Mouse (Mus musculus): Measurements from ENCODE around the gene Tmem86a.
A peak's percentile ranks its signal among the peaks of the same experiment; 100 is the strongest.

The Tmem86a gene

DNA sequence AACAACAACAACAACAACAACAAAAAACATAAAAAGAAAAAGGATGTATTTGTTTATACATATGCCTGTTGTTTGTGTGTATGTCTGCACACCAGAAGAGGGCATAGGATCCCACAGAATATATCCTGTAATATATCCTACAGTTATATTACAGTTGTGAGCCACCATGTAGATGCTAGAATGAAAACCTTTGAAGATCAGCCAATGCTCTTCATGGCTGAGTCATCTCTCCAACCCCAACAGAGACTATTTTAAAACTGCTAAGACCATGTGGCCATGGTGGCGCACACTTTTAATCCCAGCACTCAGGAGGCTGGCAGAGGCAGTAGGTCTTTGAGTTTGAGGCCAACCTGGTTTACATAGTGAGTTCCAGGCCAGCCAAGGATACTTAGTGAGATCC, 22.9 kb upstream of the Tmem86a start:
- DNase-seq (ENCODE audit: low read depth), result no peak

DNA sequence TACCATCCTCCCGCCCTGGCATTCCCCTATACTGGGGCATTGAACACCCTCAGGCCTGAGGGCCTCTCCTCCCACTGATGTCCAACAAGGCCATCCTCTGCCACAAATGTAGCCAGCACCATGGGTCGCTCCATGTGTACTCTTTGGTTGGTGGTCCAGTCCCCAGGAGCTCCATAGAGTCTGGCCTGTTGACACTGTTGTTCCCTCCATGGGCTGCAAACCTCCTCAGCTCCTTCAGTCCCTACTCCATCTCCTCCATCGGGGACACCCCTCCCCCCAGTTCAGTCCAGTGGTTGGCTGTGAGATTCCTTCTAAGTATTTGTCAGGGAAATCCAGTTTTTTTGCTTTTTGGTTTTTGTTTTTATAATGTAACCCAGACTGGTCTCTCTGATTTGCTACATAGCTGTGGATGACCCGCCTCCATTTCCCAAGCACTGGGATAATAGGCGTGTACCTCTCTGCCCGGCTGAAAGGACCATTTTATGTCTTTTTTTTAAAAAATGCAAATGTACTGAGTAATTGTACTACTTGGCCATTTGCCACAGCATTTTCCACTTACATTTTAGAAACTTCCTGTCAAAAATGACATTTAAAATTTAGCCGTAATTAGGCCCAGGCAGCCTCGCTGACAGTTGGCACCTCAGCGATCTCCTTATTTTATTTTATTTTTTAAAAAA, 19.7 kb upstream of the Tmem86a start:
- no peak for DNase-seq (ENCODE audit: low read depth)

GRCm38 (mm10) chr7:47031371-47031770, 19.0 kb upstream of the Tmem86a start:
- no peak for DNase-seq (ENCODE audit: low read depth)

DNA sequence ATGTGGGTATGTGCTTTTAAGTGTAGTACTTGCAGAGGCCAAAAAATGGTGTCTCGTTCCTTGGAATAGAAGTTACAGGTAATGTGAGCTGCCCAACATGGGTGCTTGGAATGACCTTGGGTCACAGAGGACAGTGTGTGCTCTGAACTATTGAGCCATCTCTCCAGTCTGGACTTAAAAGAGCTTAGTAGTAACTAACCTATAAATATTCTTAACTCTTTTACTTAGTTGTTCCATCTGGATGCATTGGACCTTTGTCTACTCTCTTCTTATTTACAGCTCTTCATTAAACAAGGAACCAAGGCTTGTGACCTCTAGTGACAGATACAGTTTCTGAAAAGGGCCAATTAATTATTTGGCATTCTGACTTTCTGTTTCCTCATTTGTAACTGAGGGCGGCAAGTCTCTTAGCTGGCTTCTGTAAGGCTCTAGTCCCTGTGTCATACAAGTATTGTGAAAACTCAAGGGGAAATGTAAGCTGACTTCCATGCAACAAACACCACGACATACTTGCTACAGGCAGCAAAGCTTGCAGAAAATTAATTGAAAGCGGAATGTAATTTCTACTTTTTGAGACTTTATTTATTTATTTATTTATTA, 15.5 kb upstream of the Tmem86a start:
- no peak for DNase-seq (ENCODE audit: low read depth)

GRCm38 (mm10) chr7:47035426-47035825, 15.0 kb upstream of the Tmem86a start:
- no peak for DNase-seq (ENCODE audit: low read depth)

DNA sequence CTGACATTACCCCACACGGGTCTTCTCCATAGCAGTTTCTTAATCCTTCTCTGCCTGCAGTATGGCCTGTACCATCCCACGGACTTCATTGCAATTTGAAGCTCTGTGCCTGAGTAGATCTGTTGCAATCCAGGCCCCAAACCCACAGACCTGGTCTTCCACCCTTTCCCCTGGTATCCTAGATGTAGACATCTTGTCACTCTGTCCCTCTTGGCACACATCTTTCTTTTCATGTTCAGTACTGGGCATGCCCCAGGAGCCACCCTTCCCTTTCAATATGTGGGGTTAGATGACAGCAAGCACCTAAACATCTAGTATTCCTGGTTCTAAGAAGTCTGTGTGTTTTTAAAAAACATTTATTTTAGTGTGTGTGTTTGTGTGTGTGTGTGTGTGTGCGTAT, 8.7 kb upstream of the Tmem86a start:
- DNase-seq (ENCODE audit: low read depth), result no peak

GRCm38 (mm10) chr7:47042121-47042520, 8.3 kb upstream of the Tmem86a start:
- no peak for DNase-seq (ENCODE audit: low read depth)

GRCm38 (mm10) chr7:47042823-47043490, 7.4 kb upstream of the Tmem86a start:
- DNase-seq (ENCODE audit: low read depth), result no peak

- DNase-seq (ENCODE audit: low read depth), result no peak
These were observed 365 bp downstream of the Tmem86a start for GRCm38 (mm10) chr7:47050766-47051165.

GRCm38 (mm10) chr7:47051404-47052151, 1.2 kb downstream of the Tmem86a start:
- peak; percentile 26 for DNase-seq (ENCODE audit: low read depth)

- peak; percentile 6 for DNase-seq (ENCODE audit: low read depth)
These were observed 1.9 kb downstream of the Tmem86a start for GRCm38 (mm10) chr7:47052276-47052675.

DNA sequence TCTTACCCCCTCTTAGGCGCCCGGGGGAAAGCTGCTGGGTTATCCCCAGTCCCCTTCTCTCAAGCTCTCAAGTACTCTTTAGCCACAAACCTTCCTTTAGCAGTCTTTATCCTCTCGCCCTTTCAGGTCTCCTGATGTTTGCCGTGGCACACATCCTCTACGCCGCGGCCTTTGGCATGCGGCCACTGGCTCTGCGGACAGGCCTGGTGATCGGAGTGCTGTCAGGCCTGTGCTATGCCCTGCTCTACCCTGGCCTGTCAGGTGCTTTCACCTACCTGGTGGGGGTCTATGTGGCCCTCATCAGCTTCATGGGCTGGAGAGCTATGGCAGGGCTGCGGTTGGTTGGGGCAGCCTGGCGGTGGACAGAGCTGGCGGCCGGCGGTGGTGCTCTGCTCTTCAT, 2.9 kb downstream of the Tmem86a start:
- no peak for DNase-seq (ENCODE audit: low read depth)

GRCm38 (mm10) chr7:47054666-47055065, 4.3 kb downstream of the Tmem86a start:
- DNase-seq (ENCODE audit: low read depth), result no peak

DNA sequence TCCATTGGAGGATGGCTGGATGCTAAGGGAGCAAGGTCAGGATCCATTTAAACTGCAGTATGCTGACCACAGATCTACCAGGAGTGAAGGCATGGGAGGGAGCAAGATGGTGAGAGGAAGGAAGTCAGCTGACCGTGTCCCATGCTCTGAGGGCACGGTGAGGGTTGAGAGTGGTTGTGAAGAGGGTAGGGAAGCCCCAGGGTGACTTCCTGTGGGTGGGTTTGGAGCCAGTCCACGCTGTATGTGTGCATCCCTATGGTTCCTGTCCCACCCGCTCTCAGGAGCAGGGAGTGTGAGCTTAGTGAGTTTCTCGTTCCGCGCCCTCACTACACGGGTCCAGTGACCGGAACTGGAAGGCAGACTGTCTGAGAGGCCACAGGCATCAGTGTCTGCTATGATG, 5.3 kb downstream of the Tmem86a start:
- no peak for DNase-seq (ENCODE audit: low read depth)

- no peak for DNase-seq (ENCODE audit: low read depth)
These were observed 5.9 kb downstream of the Tmem86a start for GRCm38 (mm10) chr7:47056273-47056672.

- no peak for DNase-seq (ENCODE audit: low read depth)
These were observed 8.9 kb downstream of the Tmem86a start for GRCm38 (mm10) chr7:47059339-47059738.

- no peak for DNase-seq (ENCODE audit: low read depth)
These were observed 11.2 kb downstream of the Tmem86a start for GRCm38 (mm10) chr7:47061560-47061959.

DNA sequence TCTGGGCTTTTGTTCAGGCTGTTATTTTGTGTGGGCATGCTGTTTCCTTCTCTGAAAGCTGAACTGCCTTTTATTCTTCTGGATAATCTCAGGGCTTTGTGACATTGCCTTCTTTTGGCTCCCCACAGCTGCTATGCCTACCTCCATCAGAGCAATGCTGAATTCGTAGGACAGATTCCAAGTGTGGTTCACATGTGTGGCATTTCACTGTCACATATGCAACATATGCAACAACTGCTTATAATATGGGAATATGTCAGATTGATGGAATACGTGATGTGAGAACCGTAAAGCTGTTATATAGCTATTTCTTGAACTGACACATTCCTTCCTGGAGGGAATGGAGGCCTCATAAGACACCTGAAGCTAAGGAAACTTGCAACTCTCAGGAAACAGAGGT, 16.5 kb downstream of the Tmem86a start:
- no peak for DNase-seq (ENCODE audit: low read depth)

- no peak for DNase-seq (ENCODE audit: low read depth)
These were observed 17.5 kb downstream of the Tmem86a start for GRCm38 (mm10) chr7:47067879-47068278.

- DNase-seq (ENCODE audit: low read depth), result no peak
These were observed 22.1 kb downstream of the Tmem86a start for GRCm38 (mm10) chr7:47072551-47072950.

DNA sequence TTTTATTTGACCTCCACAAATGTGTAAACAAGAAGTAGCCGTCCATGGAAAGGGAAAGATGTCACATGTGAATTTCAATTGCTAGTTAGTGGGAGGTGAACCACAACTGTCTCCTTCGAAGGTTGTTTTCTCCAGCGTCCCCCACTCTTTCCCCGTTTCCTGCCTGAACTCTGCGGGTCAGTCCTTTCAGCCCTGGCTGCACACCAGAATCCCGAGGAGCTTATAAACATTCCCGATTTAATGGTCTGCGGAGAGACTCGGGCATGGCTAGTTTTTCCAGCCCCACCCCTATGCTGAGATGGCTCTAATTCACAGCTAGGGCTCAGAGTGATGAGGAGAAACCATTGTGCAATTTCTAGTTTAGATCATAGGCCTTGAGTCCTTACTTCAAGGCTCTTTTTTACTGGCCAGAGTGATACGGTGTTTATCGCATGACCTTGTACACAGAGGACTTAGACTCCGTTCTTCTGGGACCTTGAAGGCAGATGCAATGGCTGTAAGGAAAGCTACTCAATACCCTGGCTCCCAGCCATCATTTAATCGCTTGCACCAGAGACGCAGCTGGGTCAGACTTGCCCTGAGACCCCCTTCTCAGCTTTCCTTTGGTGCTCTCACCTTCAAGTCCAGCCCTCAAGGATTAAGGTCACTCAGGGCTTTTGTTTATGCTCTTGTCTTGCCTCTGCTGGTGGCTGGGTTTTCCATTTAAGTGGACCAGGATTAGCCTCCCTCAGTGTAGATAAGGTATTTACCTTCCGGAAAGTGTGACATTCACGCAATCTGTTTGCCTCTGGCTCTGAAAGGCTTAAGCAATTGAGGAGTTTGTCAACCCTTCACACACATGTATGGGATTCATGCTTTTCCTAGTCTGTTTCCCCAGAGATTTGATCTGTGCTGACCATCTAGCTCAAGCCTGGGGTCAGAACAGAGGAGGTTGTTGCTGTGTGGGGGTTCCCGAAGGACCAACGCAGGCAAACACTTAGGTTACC, 23.4 kb downstream of the Tmem86a start:
- DNase-seq (ENCODE audit: low read depth), result no peak

DNA sequence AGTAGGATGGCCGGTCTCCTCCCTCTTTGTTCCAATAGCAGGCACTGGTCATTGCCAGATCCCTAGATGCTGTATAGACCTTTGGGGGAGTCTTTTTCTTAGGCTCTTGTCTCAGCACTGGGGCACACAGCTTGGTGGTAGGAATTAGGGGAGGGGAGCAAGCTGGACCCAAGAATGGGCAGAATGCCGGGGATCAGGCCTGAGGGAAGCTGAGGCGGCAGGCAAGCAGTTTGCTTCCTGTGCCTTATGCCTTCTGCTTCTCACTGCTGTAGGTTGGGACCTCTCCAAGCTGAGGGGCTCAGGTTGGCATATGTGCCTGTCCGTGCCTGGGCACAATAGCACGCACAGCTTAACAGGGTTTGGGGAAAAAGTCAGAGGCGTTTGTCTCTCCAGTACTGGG, 25.8 kb downstream of the Tmem86a start:
- no peak for DNase-seq (ENCODE audit: low read depth)

Data from naive thymus-derived CD4-positive, alpha-beta T cell, adult 2 months (primary cell).